Mouse (Mus musculus) G1E (cell line): ENCODE measurements around the gene Tent5c. TPM values are rescaled to one million over a fixed set of nuclear protein-coding genes. Genes with fewer than 3 reads are reported as not detected.
A peak's percentile ranks its signal among the peaks of the same experiment; 100 is the strongest.

Experiments
- ATAC-seq: 2 replicates; pipeline ENCODE4 v1.8.0; 2016; ENCODE audit warnings: mild to moderate bottlenecking; ENCODE audit not compliant: insufficient number of reproducible peaks, poor library complexity, low FRiP score, severe bottlenecking; ENCODE audit errors: extremely low read depth
- DNase-seq: peaks from one replicate; pipeline ENCODE4 v3.0.0; 2012; ENCODE audit warnings: low spot score
- H3K27me3 ChIP-seq: 2 replicates; pipeline ENCODE4 v1.6.1; 2012; ENCODE audit warnings: mild to moderate bottlenecking, low read length, inconsistent platforms; ENCODE audit not compliant: insufficient read depth
- H3K36me3 ChIP-seq: replicated peaks from 2 replicates; pipeline ENCODE3; 2012; ENCODE audit warnings: mild to moderate bottlenecking, inconsistent platforms
- H3K4me1 ChIP-seq: 2 replicates; pipeline ENCODE4 v1.6.1; 2012; ENCODE audit warnings: low read depth, low read length, inconsistent platforms, mixed read lengths; ENCODE audit not compliant: insufficient read depth
- H3K4me3 ChIP-seq: 2 replicates; pipeline ENCODE4 v1.5.1; 2012; ENCODE audit warnings: low read depth, mild to moderate bottlenecking, inconsistent platforms, low read length, moderate library complexity, mixed read lengths
- H3K9me3 ChIP-seq: replicated peaks from 2 replicates; pipeline ENCODE4 v1.6.1; 2012; ENCODE audit warnings: inconsistent platforms
- CTCF ChIP-seq: IDR thresholded peaks from 2 replicates; pipeline ENCODE4 v1.5.1; 2012; ENCODE audit warnings: low read depth, low read length, inconsistent platforms, mixed read lengths
- GATA1 ChIP-seq: IDR thresholded peaks from 2 replicates; pipeline ENCODE4 v1.6.1; 2012; ENCODE audit warnings: borderline replicate concordance, low read length, inconsistent platforms, mixed read lengths
- GATA2 ChIP-seq: IDR thresholded peaks from 2 replicates; pipeline ENCODE4 v1.6.1; 2012; ENCODE audit warnings: low read depth, low read length, inconsistent platforms, borderline replicate concordance
- POLR2AphosphoS5 ChIP-seq: IDR thresholded peaks from 2 replicates; pipeline ENCODE4 v1.6.1; 2012; ENCODE audit warnings: low read depth, low read length, inconsistent platforms; ENCODE audit not compliant: insufficient replicate concordance
- TAL1 ChIP-seq: conservative IDR thresholded peaks from 2 replicates; pipeline ENCODE4 v1.6.1; 2012; ENCODE audit warnings: low read depth, low read length, inconsistent platforms, mixed read lengths
- polyA plus RNA-seq: library from polyadenylated mRNA; stranded (reverse); fragments of >175 nt; gene quantifications from 2 replicates; pipeline ENCODE4 v1.2.3, GENCODE M21; 2012
- total RNA-seq, 2 experiments: library from RNA; stranded (forward) in 1 of 2; stranded (reverse) in 1 of 2; fragments of 200-1000 nt in 1 of 2; fragments of >200 nt in 1 of 2; fragmentation: Nextera tagmentation in 1 of 2; gene quantifications; 2 replicates each; pipeline ENCODE4 v1.2.3; 2014 to 2017

Gene Tent5c
- total RNA-seq (2014; fragmentation: Nextera tagmentation) (58.5 and 74.4 TPM in 2 replicates), total RNA-seq (2017) (73.5 and 81.3 TPM in 2 replicates), polyA plus RNA-seq (6.1 and 6.2 TPM in 2 replicates)

GRCm38 (mm10) chr3:100489133-100490009 is at the start of gene Tent5c:
Gene Tent5c (minus strand): TSS chr3:100489324.
- H3K4me3 ChIP-seq, result peak within 1 kb of the TSS; percentile 87
- peaks cover 62% of the 10 kb centered on the region for H3K4me1 ChIP-seq
- peaks cover 15% of the 10 kb centered on the region for H3K36me3 ChIP-seq
- no peaks in the 10 kb centered on the region for H3K27me3 ChIP-seq
- TF ChIP-seq TAL1 (no peak), GATA2 (no peak), GATA1 (no peak), POLR2AphosphoS5 (no peak), CTCF (no peak)
- DNase-seq (peak; percentile 98), ATAC-seq (peak; percentile 82)
- 0 out of 2 replicates have a peak, but pooled peaks cover 2% of the 10 kb centered on the region for H3K9me3 ChIP-seq

GRCm38 (mm10) chr3:100536686-100537085 is 47.6 kb upstream of the Tent5c start:
- H3K36me3 ChIP-seq, result no peaks in the 10 kb centered on the region
- TF ChIP-seq POLR2AphosphoS5, result no peak
- TF ChIP-seq GATA1, result no peak
- no peak for TF ChIP-seq TAL1
- TF ChIP-seq CTCF, result no peak
- TF ChIP-seq GATA2, result no peak

GRCm38 (mm10) chr3:100535902-100536301 is 46.8 kb upstream of the Tent5c start:
- ATAC-seq, result no peak
- Histone ChIP-seq H3K9me3 (no peaks in the 10 kb centered on the region), H3K4me1 (peaks cover 23% of the 10 kb centered on the region), H3K4me3 (no peak overlapping the region), H3K36me3 (no peaks in the 10 kb centered on the region), H3K27me3 (peaks cover 19% of the 10 kb centered on the region)
- TF ChIP-seq GATA2 (no peak), TAL1 (no peak), POLR2AphosphoS5 (no peak), GATA1 (no peak), CTCF (no peak)
- DNase-seq, result no peak

More at GRCm38 (mm10) chr3:100536686-100537085, 47.6 kb upstream of the Tent5c start:
- H3K4me1 ChIP-seq, result peaks cover 20% of the 10 kb centered on the region
- H3K27me3 ChIP-seq, result peaks cover 16% of the 10 kb centered on the region
- DNase-seq (no peak), ATAC-seq (no peak)
- H3K9me3 ChIP-seq, result no peaks in the 10 kb centered on the region
- H3K4me3 ChIP-seq, result no peak overlapping the region

- Histone ChIP-seq H3K9me3 (no peaks in the 10 kb centered on the region), H3K36me3 (no peaks in the 10 kb centered on the region), H3K27me3 (peaks cover 16% of the 10 kb centered on the region), H3K4me1 (peaks cover 27% of the 10 kb centered on the region), H3K4me3 (no peak overlapping the region)
- TF ChIP-seq GATA2 (no peak), CTCF (no peak), TAL1 (no peak), GATA1 (no peak), POLR2AphosphoS5 (no peak)
- DNase-seq (no peak), ATAC-seq (no peak)
Observed at GRCm38 (mm10) chr3:100535298-100535697, 46.2 kb upstream of the Tent5c start.

- Histone ChIP-seq H3K4me3 (no peak overlapping the region), H3K36me3 (no peaks in the 10 kb centered on the region), H3K9me3 (no peaks in the 10 kb centered on the region), H3K4me1 (peaks cover 30% of the 10 kb centered on the region), H3K27me3 (peaks cover 14% of the 10 kb centered on the region)
- DNase-seq (no peak), ATAC-seq (no peak)
- TF ChIP-seq TAL1 (no peak), POLR2AphosphoS5 (no peak), GATA2 (no peak), GATA1 (no peak), CTCF (no peak)
Observed at GRCm38 (mm10) chr3:100534394-100534793, 45.3 kb upstream of the Tent5c start.

- Histone ChIP-seq H3K4me1 (peaks cover 30% of the 10 kb centered on the region), H3K9me3 (no peaks in the 10 kb centered on the region), H3K27me3 (peaks cover 13% of the 10 kb centered on the region), H3K36me3 (no peaks in the 10 kb centered on the region), H3K4me3 (no peak overlapping the region)
- TF ChIP-seq CTCF (no peak), POLR2AphosphoS5 (no peak), GATA1 (no peak), GATA2 (no peak), TAL1 (no peak)
- no peak for DNase-seq
- ATAC-seq, result no peak
Observed at GRCm38 (mm10) chr3:100533429-100533828, 44.3 kb upstream of the Tent5c start.
